Comparison of ENCODE assay signal across 19 mouse cellular contexts in the genomic region with DNA sequence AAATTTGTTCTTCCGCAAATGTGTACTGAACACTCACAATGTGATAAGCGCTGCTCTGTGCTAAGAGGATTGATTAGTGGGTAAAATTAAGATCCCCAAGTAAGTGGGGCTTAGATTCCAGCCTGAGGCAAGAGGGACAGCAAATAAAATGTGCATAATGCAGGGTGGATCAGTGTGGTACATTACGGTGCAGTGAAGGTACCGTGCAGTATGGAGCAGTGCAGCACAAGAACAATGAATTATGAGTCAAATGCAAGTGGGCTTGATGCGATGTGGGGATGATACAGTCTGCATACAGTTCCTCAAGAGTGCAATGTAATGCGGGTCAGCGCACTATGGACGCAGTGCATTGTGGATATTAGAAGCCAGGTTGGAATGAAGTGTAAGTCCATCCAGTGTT.
"Had no signal": no experiment of that assay in that cellular context is flagged by ENCODE, and none has a peak within 500 bp of the region (broad histone marks: within the 10 kb centered on the region; RNA-seq: fewer than 3 reads in every experiment).

No protein-coding gene starts in this region.

- H3K4me3 ChIP-seq: limb, embryonic 10.5 days; limb, embryonic 13.5 days; liver, embryonic 12.5 days; liver, embryonic 15.5 days; lung, embryonic 15.5 days; stomach, embryonic 15.5 days had no signal

- DNase-seq: kidney, adult 18-20 months; kidney, adult 9 months; kidney, postnatal 14 days; kidney, postnatal 4 days; liver; lung, adult 18-20 months; lung, postnatal 10 days; lung, postnatal 36 days; right cerebral cortex, postnatal 25 days; spleen, adult 18-20 months; thymus, postnatal 25 days had no signal

- H3K36me3 ChIP-seq: limb, embryonic 10.5 days; limb, embryonic 13.5 days; liver, embryonic 12.5 days; liver, embryonic 15.5 days; lung, embryonic 15.5 days; stomach, embryonic 15.5 days had no signal

- H3K27ac ChIP-seq: limb, embryonic 10.5 days; limb, embryonic 13.5 days; liver, embryonic 12.5 days; liver, embryonic 15.5 days; lung, embryonic 15.5 days; stomach, embryonic 15.5 days had no signal

- H3K9ac ChIP-seq: limb, embryonic 13.5 days; liver, embryonic 12.5 days; liver, embryonic 15.5 days; lung, embryonic 15.5 days; stomach, embryonic 15.5 days had no signal

- H3K9me3 ChIP-seq: limb, embryonic 10.5 days; limb, embryonic 13.5 days; liver, embryonic 12.5 days; liver, embryonic 15.5 days; lung, embryonic 15.5 days; stomach, embryonic 15.5 days had no signal

- ATAC-seq: inflammation-experienced regulatory T-cells, adult 6 months; intestine, embryonic 16.5 days; liver, embryonic 12.5 days had no signal

- H3K4me2 ChIP-seq: limb, embryonic 13.5 days; liver, embryonic 12.5 days; liver, embryonic 15.5 days; lung, embryonic 15.5 days; stomach, embryonic 15.5 days had no signal

- H3K27me3 ChIP-seq: limb, embryonic 13.5 days; liver, embryonic 12.5 days; liver, embryonic 15.5 days; lung, embryonic 15.5 days; stomach, embryonic 15.5 days had no signal

- H3K4me1 ChIP-seq: limb, embryonic 10.5 days; limb, embryonic 13.5 days; liver, embryonic 12.5 days; liver, embryonic 15.5 days; lung, embryonic 15.5 days; stomach, embryonic 15.5 days had no signal
